Mouse (Mus musculus): Measurements from ENCODE around the gene Wasf2.

DNA sequence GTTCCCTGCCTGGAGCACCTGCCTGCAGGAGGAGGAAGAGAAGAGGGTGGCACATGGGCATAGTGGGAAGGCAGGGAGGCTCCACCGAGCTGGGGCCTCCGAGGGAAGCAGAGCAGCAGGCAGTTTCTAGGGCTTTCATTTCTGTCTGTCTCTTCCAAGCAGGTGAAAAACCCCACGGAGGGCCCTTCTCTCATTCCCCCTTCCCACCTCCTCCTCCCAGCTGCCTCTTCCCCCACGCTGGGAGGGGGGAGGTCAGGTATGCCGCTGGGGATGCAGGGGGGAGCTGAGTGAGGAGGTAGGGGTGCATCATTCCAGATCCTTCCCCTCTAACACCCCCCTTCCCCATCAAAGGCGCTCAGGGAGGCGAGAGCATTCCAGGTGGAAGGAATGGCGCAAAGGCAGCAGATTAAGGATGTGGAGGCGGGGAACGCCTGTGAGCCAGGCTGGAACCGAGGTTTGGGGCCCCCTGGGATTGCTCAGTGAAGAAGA, 9.4 kb upstream of the Wasf2 start:
- TF ChIP-seq POLR2A (IDR thresholded peaks at IDR 0.05; ENCODE audit: borderline replicate concordance, low read depth, low read length) (no peak), CTCF (IDR thresholded peaks at IDR 0.05; ENCODE audit: low read depth, low read length) (no peak)
